Mouse (Mus musculus) C2C12 (cell line): ENCODE results near the gene Tdrd9.

Experiments used
- CEBPB ChIP-seq: IDR thresholded peaks from one replicate; pipeline ENCODE4 v1.6.1; 2011; ENCODE audit warnings: low read depth, mild to moderate bottlenecking, control low read depth, moderate library complexity
- CTCF ChIP-seq: IDR thresholded peaks from one replicate; pipeline ENCODE4 v1.5.1; 2011; ENCODE audit not compliant: control insufficient read depth, insufficient read depth, insufficient read length
- FOSL1 ChIP-seq: IDR thresholded peaks from one replicate; pipeline ENCODE4 v1.8.0; 2011; ENCODE audit warnings: mild to moderate bottlenecking, low read length; ENCODE audit not compliant: poor library complexity, insufficient read depth, severe bottlenecking
- MAX ChIP-seq: IDR thresholded peaks from one replicate; pipeline ENCODE4 v1.6.1; 2011; ENCODE audit warnings: mild to moderate bottlenecking, control low read depth
- MYOG ChIP-seq: IDR thresholded peaks from one replicate; pipeline ENCODE4 v1.6.1; 2011; ENCODE audit not compliant: control insufficient read depth, insufficient read length; ENCODE audit errors: extremely low read depth
- USF1 ChIP-seq: IDR thresholded peaks from one replicate; pipeline ENCODE4 v1.6.1; 2011; ENCODE audit warnings: low read depth, mild to moderate bottlenecking, control low read depth, moderate library complexity

DNA sequence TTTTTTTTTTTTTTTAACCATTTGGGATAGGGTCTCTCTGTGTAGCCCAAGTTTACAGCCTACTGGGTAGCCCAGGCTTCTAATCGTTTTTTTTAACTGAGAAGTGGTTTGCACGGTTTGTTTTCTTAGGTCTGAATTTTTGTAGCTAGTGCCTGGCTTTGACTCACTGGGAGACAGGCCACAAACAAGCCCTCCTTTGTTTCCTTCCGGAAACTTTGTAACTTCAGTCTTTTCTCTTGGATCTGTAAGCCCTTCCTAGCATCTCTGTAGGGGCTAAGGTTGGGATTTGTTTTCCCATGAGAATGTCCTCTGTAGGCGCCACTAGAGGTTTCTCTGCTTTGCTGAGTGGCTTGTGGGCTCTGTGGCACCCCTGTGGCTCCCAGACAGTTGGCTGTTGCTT, 128.7 kb downstream of the Tdrd9 start:
- TF ChIP-seq CTCF (no peak), USF1 (no peak), MYOG (no peak), FOSL1 (no peak), MAX (no peak), CEBPB (no peak)
